ENCODE assay signal across 9 mouse cellular contexts in the genomic region with DNA sequence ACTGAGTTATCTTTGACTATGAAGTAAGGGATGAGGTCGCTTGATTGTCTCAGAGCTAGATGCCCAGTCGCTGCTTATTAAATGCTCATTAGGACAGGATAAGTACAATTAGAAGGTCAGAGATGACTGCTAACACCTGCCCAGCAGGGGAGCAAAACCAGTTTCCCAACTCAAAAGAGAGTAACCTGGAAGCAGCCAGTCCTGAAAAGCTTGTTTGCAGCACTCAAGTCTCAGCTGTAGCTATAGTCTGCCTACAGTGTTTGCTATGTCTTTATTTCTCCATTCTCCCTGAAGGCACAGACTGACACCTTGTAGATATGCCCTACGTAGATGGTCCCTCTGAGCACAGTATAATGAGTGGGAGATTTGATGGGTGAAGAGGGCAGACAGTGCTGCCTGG.
"Had no signal": no experiment of that assay in that cellular context is flagged by ENCODE, and none has a peak within 500 bp of the region (broad histone marks: within the 10 kb centered on the region; RNA-seq: fewer than 3 reads in every experiment).

No protein-coding gene starts in this region.

- H3K4me1 ChIP-seq: limb, embryonic 10.5 days; liver, embryonic 15.5 days; midbrain, embryonic 15.5 days; neural tube, embryonic 12.5 days had no signal

- H3K36me3 ChIP-seq: limb, embryonic 10.5 days; liver, embryonic 15.5 days; midbrain, embryonic 15.5 days; neural tube, embryonic 12.5 days had no signal

- H3K27ac ChIP-seq: limb, embryonic 10.5 days; liver, embryonic 15.5 days; midbrain, embryonic 15.5 days; neural tube, embryonic 12.5 days; stomach, postnatal 0 days had no signal

- H3K27me3 ChIP-seq: liver, embryonic 15.5 days; midbrain, embryonic 15.5 days; neural tube, embryonic 12.5 days had no signal

- H3K4me2 ChIP-seq: liver, embryonic 11.5 days; liver, embryonic 15.5 days; midbrain, embryonic 15.5 days; neural tube, embryonic 12.5 days had no signal

- H3K9ac ChIP-seq: liver, embryonic 15.5 days; midbrain, embryonic 15.5 days; neural tube, embryonic 12.5 days had no signal

- H3K9me3 ChIP-seq: limb, embryonic 10.5 days; liver, embryonic 15.5 days; midbrain, embryonic 15.5 days; neural tube, embryonic 12.5 days had no signal

- DNase-seq: lung, adult 2 months; lung, postnatal 36 days; thymus, postnatal 14 days had no signal

- H3K4me3 ChIP-seq: limb, embryonic 10.5 days; liver, embryonic 15.5 days; midbrain, embryonic 15.5 days; neural tube, embryonic 12.5 days had no signal

- ATAC-seq: midbrain, embryonic 15.5 days had no signal
